Mouse (Mus musculus) olfactory bulb, adult 2 months (tissue): ENCODE results near the gene Cmtm4. TPM values are rescaled to one million over a fixed set of nuclear protein-coding genes. Genes with fewer than 3 reads are reported as not detected.

Experiments
- H3K27ac ChIP-seq: fragments of 200-500 bp; 2 replicates; pipeline ENCODE4 v1.5.1; 2012; ENCODE audit warnings: low read depth, low read length; ENCODE audit not compliant: insufficient read depth
- H3K4me1 ChIP-seq: fragments of 200-500 bp; 2 replicates; pipeline ENCODE4 v1.6.1; 2012; ENCODE audit warnings: low read length; ENCODE audit not compliant: control insufficient read depth, insufficient read depth
- H3K4me3 ChIP-seq: fragments of 200-500 bp; 2 replicates; pipeline ENCODE4 v1.5.1; 2012; ENCODE audit warnings: mild to moderate bottlenecking, low read depth, low read length, moderate library complexity; ENCODE audit not compliant: insufficient read depth
- CTCF ChIP-seq: fragments of 200-500 bp; IDR thresholded peaks from 2 replicates; pipeline ENCODE4 v1.5.1; 2012; ENCODE audit warnings: low read depth, mild to moderate bottlenecking, low read length, moderate library complexity; ENCODE audit not compliant: insufficient read depth
- POLR2A ChIP-seq: fragments of 200-500 bp; IDR thresholded peaks from 2 replicates; pipeline ENCODE4 v1.6.1; 2012; ENCODE audit warnings: mild to moderate bottlenecking, low read depth, low read length, moderate library complexity; ENCODE audit not compliant: insufficient read depth
- WGBS: fragments of 180-500 bp; shearing (Covaris S2); methylation state at CpG from one replicate; pipeline ENCODE4 v1.1.7; 2018; 5-methylcytosine and 5-hydroxymethylcytosine counted together
- polyA plus RNA-seq: library from polyadenylated mRNA; stranded (reverse); fragments of >200 nt; gene quantifications from 2 replicates; pipeline ENCODE4 v1.2.4, GENCODE M21; 2012; ENCODE audit warnings: low replicate concordance; ENCODE audit not compliant: missing spikeins, insufficient read depth, insufficient read length

The Cmtm4 gene
- polyA plus RNA-seq, 1 experiment, result not detected

DNA sequence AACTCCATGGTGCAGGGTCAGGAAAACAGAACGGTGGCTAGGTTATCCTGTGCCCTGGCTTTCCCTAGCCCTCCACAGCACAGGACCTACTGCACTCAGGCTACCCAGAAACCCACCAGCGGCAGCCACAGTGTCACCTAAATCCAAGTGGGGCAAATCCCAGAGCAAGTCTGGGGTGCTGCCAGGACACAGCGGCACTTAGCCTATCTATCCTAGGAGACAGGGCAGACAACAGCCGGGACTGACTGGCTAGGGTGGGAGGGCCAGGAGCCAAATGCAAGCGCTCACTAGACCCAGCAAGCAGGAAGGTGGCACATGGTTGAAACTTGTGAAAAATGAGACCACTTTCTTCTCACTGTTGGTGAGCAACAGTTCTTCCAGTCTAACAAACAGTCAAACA, 46.6 kb downstream of the Cmtm4 start:
- Histone ChIP-seq H3K27ac (no peak overlapping the region), H3K4me3 (no peak overlapping the region), H3K4me1 (no peaks in the 10 kb centered on the region)
- WGBS, result 60% methylated on average over 5 of the region's 5 CpGs
- TF ChIP-seq POLR2A (no peak), CTCF (no peak)

GRCm38 (mm10) chr8:104346706-104347105, 48.9 kb downstream of the Cmtm4 start:
- no peaks in the 10 kb centered on the region for H3K4me1 ChIP-seq
- no peak for TF ChIP-seq POLR2A
- no peak for TF ChIP-seq CTCF
- no peak overlapping the region for H3K27ac ChIP-seq
- WGBS, result 66% methylated on average over 12 of the region's 12 CpGs
- no peak overlapping the region for H3K4me3 ChIP-seq

GRCm38 (mm10) chr8:104344622-104345021, 51.0 kb downstream of the Cmtm4 start:
- Histone ChIP-seq H3K4me3 (no peak overlapping the region), H3K27ac (no peak overlapping the region), H3K4me1 (peaks cover 12% of the 10 kb centered on the region)
- 89% methylated on average over 5 of the region's 5 CpGs for WGBS
- TF ChIP-seq POLR2A (no peak), CTCF (no peak)

GRCm38 (mm10) chr8:104343957-104344356, 51.6 kb downstream of the Cmtm4 start:
- no peak overlapping the region for H3K27ac ChIP-seq
- no peak overlapping the region for H3K4me3 ChIP-seq
- H3K4me1 ChIP-seq, result peaks cover 15% of the 10 kb centered on the region
- TF ChIP-seq CTCF, result peak; percentile 88
- TF ChIP-seq POLR2A, result no peak
- 13% methylated on average over 7 of the region's 7 CpGs for WGBS

- no peak for TF ChIP-seq CTCF
- TF ChIP-seq POLR2A, result no peak
- H3K4me3 ChIP-seq, result no peak overlapping the region
- WGBS, result 94% methylated on average over 5 of the region's 5 CpGs
- H3K4me1 ChIP-seq, result peaks cover 15% of the 10 kb centered on the region
- no peak overlapping the region for H3K27ac ChIP-seq
These were observed 53.2 kb downstream of the Cmtm4 start for GRCm38 (mm10) chr8:104342426-104342825.

GRCm38 (mm10) chr8:104341678-104342077, 53.9 kb downstream of the Cmtm4 start:
- WGBS, result 71% methylated on average over 6 of the region's 6 CpGs
- H3K4me1 ChIP-seq, result peaks cover 15% of the 10 kb centered on the region
- TF ChIP-seq POLR2A (no peak), CTCF (no peak)
- H3K4me3 ChIP-seq, result no peak overlapping the region
- H3K27ac ChIP-seq, result no peak overlapping the region

GRCm38 (mm10) chr8:104341106-104341561, 54.5 kb downstream of the Cmtm4 start:
- no peak for TF ChIP-seq CTCF
- TF ChIP-seq POLR2A, result no peak
- Histone ChIP-seq H3K4me3 (peak overlapping the region; percentile 51), H3K27ac (no peak overlapping the region), H3K4me1 (peaks cover 15% of the 10 kb centered on the region)
- 2% methylated on average over 24 of the region's 24 CpGs for WGBS

DNA sequence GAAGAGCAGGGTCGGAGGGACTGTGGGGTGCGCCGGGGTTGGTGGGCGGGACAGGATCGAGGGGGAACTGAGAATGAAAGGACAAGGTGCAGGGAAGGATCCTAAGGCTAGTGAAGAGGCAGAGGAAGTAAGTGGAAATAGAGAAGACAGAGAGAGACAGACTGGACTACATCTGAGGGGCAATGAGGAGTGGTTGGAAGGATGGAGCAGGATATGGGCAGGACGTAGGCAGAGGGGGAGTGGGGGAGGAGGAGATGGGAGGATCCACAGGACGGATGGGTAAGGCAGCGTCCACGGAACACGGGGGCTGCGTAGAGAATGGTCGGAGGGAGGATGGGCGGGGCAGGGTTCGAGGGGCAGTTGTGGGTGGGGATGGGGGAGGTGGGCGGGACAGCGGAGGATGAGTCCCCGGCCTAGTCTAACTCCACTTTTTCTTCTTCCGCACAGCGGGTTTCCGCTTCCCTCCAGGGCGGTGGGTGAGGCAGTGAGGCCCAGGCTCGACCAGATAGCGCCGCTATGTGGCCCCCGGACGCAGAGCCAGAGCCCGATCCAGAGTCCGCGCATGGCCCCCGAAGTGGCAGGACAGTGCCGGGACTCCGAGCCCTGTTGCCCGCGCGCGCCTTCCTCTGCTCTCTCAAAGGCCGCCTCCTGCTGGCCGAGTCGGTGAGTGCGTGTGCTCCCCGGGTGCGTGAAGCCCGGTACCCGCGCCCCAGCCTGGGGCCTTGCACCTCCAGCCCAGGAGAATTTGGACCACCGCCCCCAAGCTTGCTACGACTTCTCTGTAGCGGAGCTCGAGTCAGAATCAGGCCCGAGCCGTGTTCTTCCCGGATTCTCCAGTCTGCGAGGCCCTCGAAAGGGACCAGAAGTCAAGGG, 55.1 kb downstream of the Cmtm4 start:
- no peak for TF ChIP-seq POLR2A
- peak; percentile 71 for TF ChIP-seq CTCF
- Histone ChIP-seq H3K4me3 (peak overlapping the region; percentile 51), H3K4me1 (peaks cover 15% of the 10 kb centered on the region), H3K27ac (no peak overlapping the region)
- WGBS, result under 1% methylated on average over 54 of the region's 54 CpGs

GRCm38 (mm10) chr8:104339983-104340232, 55.7 kb downstream of the Cmtm4 start:
- no peak overlapping the region for H3K27ac ChIP-seq
- 4% methylated on average over 6 of the region's 6 CpGs for WGBS

More at GRCm38 (mm10) chr8:104339983-104340232, 55.7 kb downstream of the Cmtm4 start:
- Histone ChIP-seq H3K4me3 (peak overlapping the region; percentile 51), H3K4me1 (peaks cover 15% of the 10 kb centered on the region)
- no peak for TF ChIP-seq POLR2A
- TF ChIP-seq CTCF, result no peak
